Mouse (Mus musculus) stomach, embryonic 16.5 days (tissue): ENCODE measurements around the gene Ccdc102a. TPM values are rescaled to one million over a fixed set of nuclear protein-coding genes. Genes with fewer than 3 reads are reported as not detected.
A peak's percentile ranks its signal among the peaks of the same experiment; 100 is the strongest.

Experiments
- ATAC-seq: fragments of 200-750 bp; cut with Nextera tagmentation; 2 replicates; pipeline ENCODE4 v1.8.0; 2017; ENCODE audit warnings: moderate number of reproducible peaks, moderate TSS enrichment; ENCODE audit not compliant: insufficient read depth, low FRiP score
- H3K27ac ChIP-seq: fragments of 300-500 bp; sonication (generic); 2 replicates; pipeline ENCODE4 v1.5.1; 2014; ENCODE audit warnings: low read length
- H3K27me3 ChIP-seq: fragments of 300-500 bp; sonication (generic); 2 replicates; pipeline ENCODE4 v1.6.1; 2014; ENCODE audit warnings: low read length, control low read depth, mixed read lengths; ENCODE audit not compliant: control insufficient read depth, insufficient read depth
- H3K36me3 ChIP-seq: fragments of 300-500 bp; sonication (generic); 2 replicates; pipeline ENCODE4 v1.6.1; 2014; ENCODE audit warnings: low read length; ENCODE audit not compliant: control insufficient read depth, insufficient read depth
- H3K4me1 ChIP-seq: fragments of 300-500 bp; sonication (generic); 2 replicates; pipeline ENCODE4 v1.6.1; 2014; ENCODE audit warnings: low read length, control low read depth, mixed read lengths; ENCODE audit not compliant: control insufficient read depth, insufficient read depth
- H3K4me2 ChIP-seq: fragments of 300-500 bp; sonication (generic); 2 replicates; pipeline ENCODE4 v1.6.1; 2014; ENCODE audit warnings: low read depth, low read length, mixed read lengths
- H3K4me3 ChIP-seq: fragments of 300-500 bp; sonication (generic); replicated peaks from 2 replicates; pipeline ENCODE4 v1.5.1; 2014; ENCODE audit warnings: mild to moderate bottlenecking, low read length
- H3K9ac ChIP-seq: fragments of 300-500 bp; sonication (generic); 2 replicates; pipeline ENCODE4 v1.6.1; 2014; ENCODE audit warnings: low read length
- H3K9me3 ChIP-seq: fragments of 300-500 bp; sonication (generic); replicated peaks from 2 replicates; pipeline ENCODE4 v1.6.1; 2016; ENCODE audit warnings: low read length, control low read depth; ENCODE audit not compliant: control insufficient read depth
- WGBS: fragments of 180-500 bp; shearing (Covaris S2); extraction: QIAGEN DNeasy Blood & Tissue Kit; methylation state at CpG from one replicate; pipeline ENCODE4 v1.1.7; 2014; 5-methylcytosine and 5-hydroxymethylcytosine counted together
- polyA plus RNA-seq: library from polyadenylated mRNA; unstranded; fragments of >200 nt; fragmentation: Nextera tagmentation; extraction: Ambion mirVana; gene quantifications from 2 replicates; pipeline ENCODE4 v1.2.1, GENCODE M21; 2015

Gene Ccdc102a
- polyA plus RNA-seq, 1 experiment from 2014 or later: 14.8 TPM

DNA sequence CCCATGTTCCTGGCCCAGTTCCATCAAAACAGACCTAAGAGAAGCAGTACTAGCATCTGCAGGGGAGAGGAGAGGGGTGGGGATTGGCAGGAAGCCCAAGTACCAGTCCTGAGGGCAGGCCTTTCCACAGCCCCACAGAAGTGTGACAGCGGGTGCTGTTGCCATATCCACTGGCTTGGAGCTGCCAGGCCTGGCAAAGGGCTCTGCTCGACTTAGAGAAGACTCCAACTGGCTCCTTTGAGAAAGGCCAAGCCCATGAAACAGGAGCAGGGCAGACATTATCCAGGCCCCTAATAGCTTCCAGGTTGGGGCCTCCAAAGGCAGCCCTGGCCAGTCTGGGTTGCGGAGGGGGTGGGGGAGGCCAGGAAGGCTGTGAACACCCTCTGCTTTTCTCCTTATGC is 3.2 kb downstream of the Ccdc102a start:
- peaks cover 46% of the 10 kb centered on the region for H3K4me1 ChIP-seq
- H3K9me3 ChIP-seq: no peaks in the 10 kb centered on the region
- no peaks in the 10 kb centered on the region for H3K27me3 ChIP-seq
- WGBS: 33% methylated on average over 3 of the region's 3 CpGs
- H3K4me3 ChIP-seq: no peak overlapping the region
- H3K27ac ChIP-seq: no peak overlapping the region
- ATAC-seq: peak; percentile 35; the same call in 1 of the 2 replicates
- H3K4me2 ChIP-seq: peak overlapping the region; percentile 19; the same call in 1 of the 2 replicates
- H3K36me3 ChIP-seq: 0 out of 2 replicates have a peak, but pooled peaks cover 6% of the 10 kb centered on the region
- no peak overlapping the region; the same call in 1 of the 2 replicates for H3K9ac ChIP-seq

- Histone ChIP-seq H3K9ac (no peak overlapping the region), H3K9me3 (no peaks in the 10 kb centered on the region)
Measured at GRCm38 (mm10) chr8:94914256-94914655, 3.6 kb downstream of the Ccdc102a start.

DNA sequence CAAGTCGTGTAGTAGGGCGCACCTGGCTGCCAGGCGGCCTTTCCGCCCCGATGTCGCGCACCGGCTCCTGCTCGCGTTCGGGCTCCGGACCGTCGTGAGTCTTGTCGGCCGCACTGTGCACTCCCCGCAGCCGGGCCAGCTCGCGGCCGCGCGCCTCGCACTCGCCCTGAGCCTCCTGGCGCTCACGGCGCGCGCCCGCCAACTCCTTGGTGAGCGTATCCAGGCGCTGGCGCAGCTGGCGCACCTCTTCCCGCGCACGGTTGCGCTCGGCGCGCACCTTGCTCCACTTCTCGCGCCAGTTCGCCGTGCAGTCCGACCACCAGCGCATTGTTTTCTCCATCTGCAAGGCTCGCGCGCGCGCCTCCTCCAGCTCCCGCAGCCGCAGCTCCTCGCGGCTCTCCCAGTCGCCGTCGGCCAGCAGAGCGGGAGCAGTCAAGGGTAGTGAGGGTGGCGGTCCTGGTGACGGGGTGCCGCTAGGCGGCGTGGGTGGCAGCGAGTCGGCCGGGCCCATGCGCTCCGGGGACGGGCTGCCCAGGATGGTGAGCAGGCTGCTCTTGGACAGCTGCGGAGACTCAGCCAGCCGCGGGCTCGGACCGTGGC is 4.7 kb downstream of the Ccdc102a start:
- H3K4me2 ChIP-seq: peak overlapping the region; percentile 60
- 22% methylated on average over 77 of the region's 77 CpGs for WGBS
- H3K27me3 ChIP-seq: no peaks in the 10 kb centered on the region
- no peak overlapping the region for H3K27ac ChIP-seq
- 0 out of 2 replicates have a peak, but pooled peaks cover 6% of the 10 kb centered on the region for H3K36me3 ChIP-seq
- no peaks in the 10 kb centered on the region for H3K9me3 ChIP-seq
- peak; percentile 26; the same call in 1 of the 2 replicates for ATAC-seq
- H3K4me1 ChIP-seq: peaks cover 40% of the 10 kb centered on the region
- H3K4me3 ChIP-seq: peak overlapping the region; percentile 38
- H3K9ac ChIP-seq: peak overlapping the region; percentile 47; the same call in 1 of the 2 replicates

More at GRCm38 (mm10) chr8:94914256-94914655, 3.6 kb downstream of the Ccdc102a start:
- H3K4me3 ChIP-seq: no peak overlapping the region
- no peak overlapping the region for H3K27ac ChIP-seq
- no peak for ATAC-seq
- H3K36me3 ChIP-seq: 0 out of 2 replicates have a peak, but pooled peaks cover 6% of the 10 kb centered on the region
- 74% methylated on average over 6 of the region's 6 CpGs for WGBS
- peaks cover 46% of the 10 kb centered on the region for H3K4me1 ChIP-seq
- no peaks in the 10 kb centered on the region for H3K27me3 ChIP-seq
- 0 out of 2 replicates have a peak overlapping the region, but pooled peaks have one; percentile 19 for H3K4me2 ChIP-seq

DNA sequence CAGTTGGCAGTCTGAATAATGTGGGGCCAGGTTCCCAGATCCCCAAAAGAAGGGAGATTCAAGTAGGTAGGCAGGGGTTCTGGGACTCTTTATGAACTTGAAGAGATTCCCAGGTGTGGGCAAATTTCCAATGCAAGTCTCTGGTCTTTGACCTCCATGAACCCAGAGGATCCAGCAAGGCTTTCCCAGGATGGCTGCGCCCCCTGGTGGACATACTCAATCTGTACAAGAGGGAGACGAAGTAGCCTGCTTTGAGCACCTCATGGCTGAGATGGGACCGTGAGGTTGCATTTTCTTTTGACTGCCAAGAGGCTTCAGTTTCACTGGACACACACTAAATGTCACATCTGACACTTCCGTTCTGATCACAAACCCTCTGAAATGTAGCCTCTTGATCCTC is 9.1 kb downstream of the Ccdc102a start:
- ATAC-seq: no peak
- H3K36me3 ChIP-seq: 0 out of 2 replicates have a peak, but pooled peaks cover 6% of the 10 kb centered on the region
- H3K4me2 ChIP-seq: no peak overlapping the region

GRCm38 (mm10) chr8:94907591-94908300 is 10.2 kb downstream of the Ccdc102a start:
- H3K27me3 ChIP-seq: no peaks in the 10 kb centered on the region
- no peak overlapping the region for H3K4me2 ChIP-seq
- H3K4me3 ChIP-seq: no peak overlapping the region
- WGBS: 79% methylated on average over 18 of the region's 18 CpGs
- H3K27ac ChIP-seq: peak overlapping the region; percentile 15; the same call in 1 of the 2 replicates
- peaks cover 8% of the 10 kb centered on the region; the same call in 1 of the 2 replicates for H3K4me1 ChIP-seq
- H3K36me3 ChIP-seq: 0 out of 2 replicates have a peak, but pooled peaks cover 3% of the 10 kb centered on the region
- ATAC-seq: no peak
- H3K9me3 ChIP-seq: no peaks in the 10 kb centered on the region
- H3K9ac ChIP-seq: no peak overlapping the region

More for the DNA sequence above, 9.1 kb downstream of the Ccdc102a start:
- no peak overlapping the region for H3K4me3 ChIP-seq
- peaks cover 17% of the 10 kb centered on the region for H3K4me1 ChIP-seq
- no peak overlapping the region for H3K27ac ChIP-seq
- no peaks in the 10 kb centered on the region for H3K27me3 ChIP-seq
- 16% methylated on average over 4 of the region's 4 CpGs for WGBS
- no peaks in the 10 kb centered on the region for H3K9me3 ChIP-seq
- H3K9ac ChIP-seq: 0 out of 2 replicates have a peak overlapping the region, but pooled peaks have one; percentile 2

GRCm38 (mm10) chr8:94904450-94905175 is 13.3 kb downstream of the Ccdc102a start:
- Histone ChIP-seq H3K9me3 (no peaks in the 10 kb centered on the region), H3K27me3 (no peaks in the 10 kb centered on the region), H3K4me1 (peaks cover 17% of the 10 kb centered on the region; the same call in 1 of the 2 replicates), H3K36me3 (no peaks in the 10 kb centered on the region), H3K4me3 (no peak overlapping the region), H3K4me2 (no peak overlapping the region), H3K27ac (peak overlapping the region; percentile 68; the same call in 1 of the 2 replicates), H3K9ac (0 out of 2 replicates have a peak overlapping the region, but pooled peaks have one; percentile 26)
- 57% methylated on average over 12 of the region's 12 CpGs for WGBS
- ATAC-seq: peak; percentile 42; the same call in 1 of the 2 replicates

- H3K9ac ChIP-seq: no peak overlapping the region
- 52% methylated on average over 12 of the region's 12 CpGs for WGBS
- H3K4me1 ChIP-seq: peaks cover 25% of the 10 kb centered on the region
- no peaks in the 10 kb centered on the region for H3K36me3 ChIP-seq
- no peak overlapping the region for H3K4me3 ChIP-seq
- ATAC-seq: peak; percentile 31; the same call in 1 of the 2 replicates
- H3K27me3 ChIP-seq: no peaks in the 10 kb centered on the region
- H3K9me3 ChIP-seq: no peaks in the 10 kb centered on the region
- no peak overlapping the region; the same call in 1 of the 2 replicates for H3K27ac ChIP-seq
- no peak overlapping the region for H3K4me2 ChIP-seq
Measured at GRCm38 (mm10) chr8:94903709-94904108, 14.2 kb downstream of the Ccdc102a start.

- Histone ChIP-seq H3K27ac (peak overlapping the region; percentile 2; the same call in 1 of the 2 replicates), H3K4me3 (no peak overlapping the region), H3K4me1 (peaks cover 26% of the 10 kb centered on the region), H3K9me3 (no peaks in the 10 kb centered on the region), H3K4me2 (no peak overlapping the region), H3K27me3 (no peaks in the 10 kb centered on the region), H3K9ac (no peak overlapping the region), H3K36me3 (no peaks in the 10 kb centered on the region)
- 19% methylated on average over 5 of the region's 5 CpGs for WGBS
- ATAC-seq: no peak
Measured at GRCm38 (mm10) chr8:94901031-94901430, 16.9 kb downstream of the Ccdc102a start.
